9 mouse cellular contexts compared by ENCODE assay signal in the genomic region with DNA sequence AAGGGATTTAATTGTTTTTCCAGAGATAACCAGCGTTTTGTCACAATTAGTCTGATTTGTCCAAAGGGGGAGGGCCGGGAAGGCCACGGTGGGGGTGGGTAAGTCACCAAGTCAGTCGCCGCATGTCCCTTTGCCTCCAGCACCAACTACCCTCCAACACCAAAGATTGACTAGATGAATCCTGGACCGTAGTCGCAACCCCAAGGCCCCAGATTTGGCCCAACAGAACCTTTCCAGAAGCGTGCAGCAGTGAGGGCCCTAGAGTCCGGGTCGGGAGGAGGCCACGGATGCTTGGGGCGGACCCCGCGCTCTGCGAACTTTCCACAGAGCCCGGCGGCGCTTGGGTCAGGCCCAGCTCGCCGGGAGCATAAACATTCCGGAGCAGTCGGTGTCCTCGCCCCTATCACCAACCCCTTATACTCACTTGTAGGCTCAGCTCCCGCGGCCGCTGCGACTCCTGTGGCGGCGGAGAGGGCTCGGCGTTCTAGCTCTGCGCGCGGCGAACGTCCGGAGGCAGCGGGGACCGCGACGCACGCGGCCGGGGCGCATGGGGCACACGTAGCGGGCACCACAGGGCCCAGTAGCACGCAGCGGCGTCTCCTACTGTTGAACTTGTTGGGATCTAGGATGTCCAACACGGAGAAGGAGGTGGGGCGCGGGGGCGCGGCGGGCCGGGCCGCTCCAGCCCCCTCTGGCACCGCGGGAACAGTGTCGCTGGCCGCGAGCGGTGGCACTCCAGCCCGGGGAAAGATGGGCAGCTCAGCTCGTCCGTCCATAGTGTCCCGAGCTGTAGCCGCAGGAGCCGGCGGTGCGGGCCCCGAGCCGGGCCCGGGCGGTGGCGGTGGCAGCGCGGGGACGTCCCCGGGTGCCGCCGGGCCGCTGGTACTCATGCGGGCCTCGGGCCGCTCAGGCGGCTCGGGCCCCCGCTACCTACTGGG. TPM values are rescaled to one million over a fixed set of nuclear protein-coding genes. Genes with fewer than 3 reads are reported as not detected.
DNase-seq lines count a peak whose midpoint lies in the region; ATAC-seq lines count a peak whose summit lies in the region.
"Had no signal": no experiment of that assay in that cellular context is flagged by ENCODE, and none has a peak within 500 bp of the region (broad histone marks: within the 10 kb centered on the region; RNA-seq: fewer than 3 reads in every experiment).

A gene (minus strand): TSS at position 776 of the 938 bp plus-strand sequence.

- peaks cover 49% of the 10 kb centered on the region for H3K4me1 ChIP-seq in kidney, embryonic 15.5 days
- H3K4me1 ChIP-seq in hindbrain, embryonic 16.5 days (ENCODE audit: control insufficient read depth, insufficient read depth, low read depth, low read length), result peaks cover 19% of the 10 kb centered on the region
- peaks cover 17% of the 10 kb centered on the region for H3K4me1 ChIP-seq in neural tube, embryonic 11.5 days (ENCODE audit: control insufficient read depth, insufficient read depth, low read length)

- ATAC-seq in kidney, embryonic 15.5 days (replicated peaks; ENCODE audit: low FRiP score), result no peak
- no peak for ATAC-seq in hindbrain, embryonic 16.5 days
- no peak for ATAC-seq in neural tube, embryonic 11.5 days (ENCODE audit: insufficient read depth, low FRiP score, low TSS enrichment)
- no peak for ATAC-seq in erythroid progenitor cell, adult 5-6 weeks (replicated peaks; ENCODE audit: low FRiP score, poor library complexity, severe bottlenecking)

- no peak within 1 kb of the TSS for H3K27ac ChIP-seq in kidney, embryonic 15.5 days
- H3K27ac ChIP-seq in hindbrain, embryonic 16.5 days (ENCODE audit: low read depth, low read length), result no peak within 1 kb of the TSS
- H3K27ac ChIP-seq in neural tube, embryonic 11.5 days (ENCODE audit: low read depth, low read length), result 0 out of 2 replicates have a peak within 1 kb of the TSS, but pooled peaks have one; percentile 6

- no peaks in the 10 kb centered on the region for H3K9me3 ChIP-seq in kidney, embryonic 15.5 days (replicated peaks)
- H3K9me3 ChIP-seq in hindbrain, embryonic 16.5 days (ENCODE audit: control insufficient read depth, low read length), result no peaks in the 10 kb centered on the region
- H3K9me3 ChIP-seq in neural tube, embryonic 11.5 days (ENCODE audit: control insufficient read depth, low read length), result no peaks in the 10 kb centered on the region

- H3K36me3 ChIP-seq in kidney, embryonic 15.5 days, result no peaks in the 10 kb centered on the region
- H3K36me3 ChIP-seq in hindbrain, embryonic 16.5 days (ENCODE audit: control insufficient read depth, insufficient read depth, low read length), result no peaks in the 10 kb centered on the region
- no peaks in the 10 kb centered on the region for H3K36me3 ChIP-seq in neural tube, embryonic 11.5 days (ENCODE audit: control insufficient read depth, insufficient read depth, low read length)

- H3K9ac ChIP-seq in kidney, embryonic 15.5 days, result no peak within 1 kb of the TSS
- H3K9ac ChIP-seq in hindbrain, embryonic 16.5 days (ENCODE audit: low read depth, low read length), result peak within 1 kb of the TSS; percentile 31
- peak within 1 kb of the TSS; percentile 18 for H3K9ac ChIP-seq in neural tube, embryonic 11.5 days (ENCODE audit: low read length)

- WGBS in kidney, embryonic 15.5 days, result 1% methylated on average over 90 of the region's 90 CpGs
- under 1% methylated on average over 68 of the region's 90 CpGs for WGBS in hindbrain, embryonic 16.5 days
- under 1% methylated on average over 68 of the region's 90 CpGs for WGBS in neural tube, embryonic 11.5 days

- H3K4me3 ChIP-seq in kidney, embryonic 15.5 days (replicated peaks), result peak within 1 kb of the TSS; percentile 32
- peak within 1 kb of the TSS; percentile 35 for H3K4me3 ChIP-seq in hindbrain, embryonic 16.5 days (ENCODE audit: low read length)
- peak within 1 kb of the TSS; percentile 15 for H3K4me3 ChIP-seq in neural tube, embryonic 11.5 days (ENCODE audit: low read depth, low read length)

- DNase-seq in kidney, adult 8-10 months, result no peak
- peak; percentile 46 for DNase-seq in embryo, embryonic 11 days
- DNase-seq in neural tube, embryonic 11.5 days (ENCODE audit: low spot score), result peak; percentile 45
- DNase-seq in ovary, adult 18-20 months (ENCODE audit: low spot score), result no peak
- DNase-seq in cerebellum, postnatal 4 days (ENCODE audit: low spot score in 2 of 2), result no peak

- peak within 1 kb of the TSS; percentile 54 for H3K4me2 ChIP-seq in kidney, embryonic 15.5 days
- H3K4me2 ChIP-seq in hindbrain, embryonic 16.5 days (ENCODE audit: low read length), result peak within 1 kb of the TSS; percentile 50
- peak within 1 kb of the TSS; percentile 22 for H3K4me2 ChIP-seq in neural tube, embryonic 11.5 days (ENCODE audit: low read depth)

- peaks cover 98% of the 10 kb centered on the region for H3K27me3 ChIP-seq in kidney, embryonic 15.5 days
- peaks cover 69% of the 10 kb centered on the region for H3K27me3 ChIP-seq in hindbrain, embryonic 16.5 days (replicated peaks; ENCODE audit: control insufficient read depth, insufficient read depth, low read length)
- H3K27me3 ChIP-seq in neural tube, embryonic 11.5 days (ENCODE audit: control insufficient read depth, insufficient read depth, low read length), result peaks cover 99% of the 10 kb centered on the region

RNA-seq across cellular contexts. Expression of the gene that starts here (rescaled TPM):
- not detected in 2 replicates for polyA plus RNA-seq in kidney, embryonic 15.5 days (2015; fragmentation: Nextera tagmentation; extraction: Ambion mirVana)
- polyA plus RNA-seq in hindbrain, embryonic 16.5 days (2015; fragmentation: Nextera tagmentation; extraction: Ambion mirVana), result 0.47 TPM in 1 of 2 replicates, not detected in the other
- 0.59 and 1.2 TPM in 2 replicates for polyA plus RNA-seq in neural tube, embryonic 11.5 days (2014; fragmentation: Nextera tagmentation; extraction: Ambion mirVana)
- not detected in 2 replicates for total RNA-seq in erythroid progenitor cell, adult 5-6 weeks (2015; ENCODE audit: low replicate concordance)
- total RNA-seq in erythroid progenitor cell, adult 5-6 weeks (2017; ENCODE audit: low replicate concordance), result not detected in 2 replicates
- polyA plus RNA-seq: frontal cortex, adult 2 months had no signal

Comparison
In these comparisons a context has a peak if more than half of its experiments do, and no peak if none do; other contexts are left out.
1. DNase-seq: peak in embryo, embryonic 11 days (single experiment) and neural tube, embryonic 11.5 days (single experiment); none in kidney, adult 8-10 months (0 of 2), ovary, adult 18-20 months (single experiment) and cerebellum, postnatal 4 days (0 of 2).
2. Peak in every context shown above with its lines, with median percentiles within 50 percentile points of each other: H3K4me2 ChIP-seq and H3K4me3 ChIP-seq.